ENCODE assay signal across 22 mouse cellular contexts in the genomic region with DNA sequence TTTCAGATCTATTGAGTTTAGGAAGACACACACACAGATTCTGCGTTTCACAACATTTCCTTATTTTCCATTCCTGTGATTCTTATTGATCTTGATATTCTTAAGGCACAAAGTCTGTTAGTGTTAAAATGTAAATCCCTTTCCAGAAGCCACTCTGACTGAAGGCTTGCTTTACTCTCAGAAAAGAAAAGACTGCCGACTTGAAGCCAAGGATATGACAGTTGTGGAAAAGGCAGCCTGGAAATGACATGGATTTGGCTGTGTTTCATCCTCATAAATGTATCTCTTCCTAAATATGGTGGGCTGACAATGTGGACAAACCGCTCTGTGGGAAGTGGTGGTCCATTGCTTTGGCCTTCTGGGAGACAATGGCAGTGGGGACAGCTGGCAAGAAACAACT.
DNase-seq lines count a peak whose midpoint lies in the region; ATAC-seq and TF ChIP-seq lines count a peak whose summit lies in the region.
"Had no signal": no experiment of that assay in that cellular context is flagged by ENCODE, and none has a peak within 500 bp of the region (broad histone marks: within the 10 kb centered on the region; RNA-seq: fewer than 3 reads in every experiment).

No protein-coding gene starts in this region.

- no peaks in the 10 kb centered on the region for H3K4me1 ChIP-seq in forebrain, embryonic 16.5 days (replicated peaks; ENCODE audit: control insufficient read depth, insufficient read depth, low read length)
- H3K4me1 ChIP-seq in forebrain, embryonic 15.5 days: no peaks in the 10 kb centered on the region
- H3K4me1 ChIP-seq in hindbrain, embryonic 16.5 days (ENCODE audit: control insufficient read depth, insufficient read depth, low read depth, low read length): no peaks in the 10 kb centered on the region
- no peaks in the 10 kb centered on the region for H3K4me1 ChIP-seq in hindbrain, embryonic 12.5 days
- H3K4me1 ChIP-seq: embryonic facial prominence, embryonic 13.5 days; embryonic facial prominence, embryonic 15.5 days; forebrain, embryonic 10.5 days had no signal

- 0 out of 2 replicates have a peak, but pooled peaks have one; percentile 45 for ATAC-seq in forebrain, embryonic 16.5 days
- no peak for ATAC-seq in forebrain, embryonic 15.5 days (replicated peaks)
- ATAC-seq in hindbrain, embryonic 16.5 days: peak; percentile 65; the same call in 1 of the 2 replicates
- ATAC-seq in hindbrain, embryonic 12.5 days (ENCODE audit: low FRiP score): no peak

- TF ChIP-seq POLR2A in brain, embryonic 14.5 days (IDR thresholded peaks at IDR 0.05; ENCODE audit: borderline replicate concordance, extremely low read depth, insufficient read depth, insufficient read length, poor library complexity, severe bottlenecking): no peak

- H3K36me3 ChIP-seq in forebrain, embryonic 16.5 days (ENCODE audit: control insufficient read depth, insufficient read depth): no peaks in the 10 kb centered on the region
- no peaks in the 10 kb centered on the region for H3K36me3 ChIP-seq in forebrain, embryonic 15.5 days
- no peaks in the 10 kb centered on the region for H3K36me3 ChIP-seq in hindbrain, embryonic 16.5 days (ENCODE audit: control insufficient read depth, insufficient read depth, low read length)
- H3K36me3 ChIP-seq in hindbrain, embryonic 12.5 days: no peaks in the 10 kb centered on the region
- H3K36me3 ChIP-seq: embryonic facial prominence, embryonic 13.5 days; embryonic facial prominence, embryonic 15.5 days; forebrain, embryonic 10.5 days had no signal

- H3K9ac ChIP-seq in forebrain, embryonic 16.5 days (replicated peaks; ENCODE audit: low read depth, low read length): no peak overlapping the region
- no peak overlapping the region for H3K9ac ChIP-seq in forebrain, embryonic 15.5 days (replicated peaks)
- no peak overlapping the region for H3K9ac ChIP-seq in hindbrain, embryonic 16.5 days (ENCODE audit: low read depth, low read length)
- no peak overlapping the region for H3K9ac ChIP-seq in hindbrain, embryonic 12.5 days
- H3K9ac ChIP-seq: embryonic facial prominence, embryonic 13.5 days; embryonic facial prominence, embryonic 15.5 days had no signal

- no peak for TF ChIP-seq CTCF in brain, embryonic 14.5 days (IDR thresholded peaks at IDR 0.05; ENCODE audit: borderline replicate concordance, extremely low read depth, insufficient read depth, insufficient read length)

- no peaks in the 10 kb centered on the region for H3K27me3 ChIP-seq in forebrain, embryonic 16.5 days (replicated peaks; ENCODE audit: control insufficient read depth, insufficient read depth, low read length)
- H3K27me3 ChIP-seq in forebrain, embryonic 15.5 days: no peaks in the 10 kb centered on the region
- no peaks in the 10 kb centered on the region for H3K27me3 ChIP-seq in hindbrain, embryonic 16.5 days (replicated peaks; ENCODE audit: control insufficient read depth, insufficient read depth, low read length)
- no peaks in the 10 kb centered on the region for H3K27me3 ChIP-seq in hindbrain, embryonic 12.5 days
- H3K27me3 ChIP-seq: embryonic facial prominence, embryonic 13.5 days; embryonic facial prominence, embryonic 15.5 days had no signal

- no peak overlapping the region for H3K27ac ChIP-seq in forebrain, embryonic 16.5 days (ENCODE audit: low read length)
- no peak overlapping the region for H3K27ac ChIP-seq in forebrain, embryonic 15.5 days (replicated peaks)
- H3K27ac ChIP-seq in hindbrain, embryonic 16.5 days (ENCODE audit: low read depth, low read length): no peak overlapping the region
- H3K27ac ChIP-seq in hindbrain, embryonic 12.5 days: no peak overlapping the region
- H3K27ac ChIP-seq: embryonic facial prominence, embryonic 13.5 days; embryonic facial prominence, embryonic 15.5 days; forebrain, embryonic 10.5 days had no signal

- intact Hi-C loops in left cerebral cortex, postnatal 4 days (cut with DNase I): no loop called here

- H3K4me3 ChIP-seq in forebrain, embryonic 16.5 days (replicated peaks; ENCODE audit: low read length): no peak overlapping the region
- H3K4me3 ChIP-seq in forebrain, embryonic 15.5 days: no peak overlapping the region
- no peak overlapping the region for H3K4me3 ChIP-seq in hindbrain, embryonic 16.5 days (ENCODE audit: low read length)
- H3K4me3 ChIP-seq in hindbrain, embryonic 12.5 days: no peak overlapping the region
- H3K4me3 ChIP-seq: embryonic facial prominence, embryonic 13.5 days; embryonic facial prominence, embryonic 15.5 days; erythroblast, embryonic 14.5 days; forebrain, embryonic 10.5 days had no signal

- 68% methylated on average over 3 of the region's 3 CpGs for whole genome bisulfite sequencing in forebrain, embryonic 16.5 days
- WGBS in forebrain, embryonic 15.5 days: 74% methylated on average over 3 of the region's 3 CpGs
- 69% methylated on average over 3 of the region's 3 CpGs for WGBS in hindbrain, embryonic 16.5 days
- 92% methylated on average over 3 of the region's 3 CpGs for WGBS in hindbrain, embryonic 12.5 days

- DNase-seq in left cerebral cortex, postnatal 4 days: peak; percentile 2
- no peak for DNase-seq in left cerebral cortex, adult 9 months (ENCODE audit: low spot score in 2 of 2)
- peak; percentile 44 for DNase-seq in brain, embryonic 14.5 days (ENCODE audit: low read depth)
- no peak for DNase-seq in adrenal gland, adult (ENCODE audit: inconsistent age in 2 of 2, low spot score in 1 of 2)
- DNase-seq: adrenal gland, adult 8-10 months; adrenal gland, postnatal 14 days; adrenal gland, postnatal 36 days; cerebellum, adult 11 months; cerebellum, adult 18-20 months; cerebellum, adult 8-10 months; cerebellum, adult 9-11 months; cerebellum, postnatal 14 days; cerebellum, postnatal 36 days; embryo, embryonic 11 days had no signal

- no peaks in the 10 kb centered on the region for H3K9me3 ChIP-seq in forebrain, embryonic 16.5 days (ENCODE audit: control insufficient read depth, low read length)
- H3K9me3 ChIP-seq in forebrain, embryonic 15.5 days: no peaks in the 10 kb centered on the region
- H3K9me3 ChIP-seq in hindbrain, embryonic 16.5 days (ENCODE audit: control insufficient read depth, low read length): no peaks in the 10 kb centered on the region
- no peaks in the 10 kb centered on the region for H3K9me3 ChIP-seq in hindbrain, embryonic 12.5 days (replicated peaks)
- H3K9me3 ChIP-seq: embryonic facial prominence, embryonic 13.5 days; embryonic facial prominence, embryonic 15.5 days had no signal

- H3K4me2 ChIP-seq in forebrain, embryonic 16.5 days (ENCODE audit: low read length): no peak overlapping the region
- H3K4me2 ChIP-seq in forebrain, embryonic 15.5 days (replicated peaks): no peak overlapping the region
- H3K4me2 ChIP-seq in hindbrain, embryonic 16.5 days (ENCODE audit: low read length): no peak overlapping the region
- H3K4me2 ChIP-seq in hindbrain, embryonic 12.5 days (replicated peaks): no peak overlapping the region
- H3K4me2 ChIP-seq: embryonic facial prominence, embryonic 13.5 days; embryonic facial prominence, embryonic 15.5 days had no signal

Comparison
In these comparisons a context has a peak if more than half of its experiments do, and no peak if none do; other contexts are left out.
1. ATAC-seq: peak in forebrain, embryonic 16.5 days (single experiment) and hindbrain, embryonic 16.5 days (single experiment); none in forebrain, embryonic 15.5 days (single experiment) and hindbrain, embryonic 12.5 days (single experiment).
2. DNase-seq: peak in left cerebral cortex, postnatal 4 days (single experiment) and brain, embryonic 14.5 days (single experiment); none in left cerebral cortex, adult 9 months (0 of 2) and adrenal gland, adult (0 of 2).